Mouse (Mus musculus) bone marrow macrophage, adult 2 months (primary cell): ENCODE data around the gene Usp36.

Experiments
- CTCF ChIP-seq: IDR thresholded peaks from 2 replicates; pipeline ENCODE4 v1.5.1; 2012; ENCODE audit warnings: low read depth, mild to moderate bottlenecking, low read length, moderate library complexity
- POLR2A ChIP-seq: IDR thresholded peaks from 2 replicates; pipeline ENCODE4 v1.6.1; 2012; ENCODE audit warnings: mild to moderate bottlenecking, low read depth, low read length, borderline replicate concordance

DNA sequence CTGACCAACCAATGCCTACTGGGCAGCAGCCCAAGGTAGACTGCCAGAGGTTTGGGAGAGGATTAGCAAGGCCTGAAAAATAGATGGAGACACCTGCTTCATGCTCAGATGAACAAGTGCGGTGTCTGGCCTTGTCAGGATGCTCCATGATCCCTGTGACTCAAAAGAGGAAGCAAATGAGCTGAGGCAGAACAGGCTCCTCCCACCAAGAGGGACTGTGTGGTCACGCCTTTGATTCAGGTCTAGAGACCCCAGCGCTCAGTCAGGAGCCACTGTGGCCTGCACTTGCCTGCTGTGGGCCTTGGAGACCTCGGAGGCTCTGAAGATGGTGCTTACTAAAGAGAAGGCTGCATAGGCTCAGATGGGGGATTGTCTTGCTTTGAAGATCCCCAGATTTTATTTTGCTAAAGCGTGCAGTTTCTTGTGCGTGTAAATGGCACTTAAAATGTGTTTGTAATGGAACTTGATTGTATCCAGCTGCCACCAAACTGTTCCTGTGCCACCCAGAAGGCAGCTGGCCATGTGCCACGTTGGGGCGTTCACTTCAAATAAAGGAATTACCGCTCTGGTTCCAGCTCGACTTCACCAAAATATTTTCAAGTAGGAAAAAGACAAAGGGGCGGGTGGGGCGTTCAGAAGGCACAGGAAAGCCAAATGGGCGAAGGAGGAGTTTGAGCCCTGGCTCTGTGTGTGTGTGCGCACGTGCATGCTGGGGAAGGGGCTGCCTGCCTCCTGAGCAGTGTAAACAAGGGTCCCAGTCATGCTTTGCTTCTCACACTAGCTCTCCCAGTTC is 35.7 kb downstream of the Usp36 start:
- TF ChIP-seq POLR2A (no peak), CTCF (no peak)
